Mouse (Mus musculus) kidney, postnatal 10 days (tissue): ENCODE measurements around the gene Stam.
A peak's percentile ranks its signal among the peaks of the same experiment; 100 is the strongest.

Experiments used
- DNase-seq: peaks from one replicate; pipeline ENCODE4 v3.0.0; 2021; ENCODE audit warnings: mixed read lengths

Stam gene

GRCm38 (mm10) chr2:14127629-14128028 is 53.7 kb downstream of the Stam start:
- DNase-seq, result no peak

- DNase-seq, result no peak
These were observed 56.9 kb downstream of the Stam start for GRCm38 (mm10) chr2:14130641-14131339.

GRCm38 (mm10) chr2:14132468-14133326 is 58.8 kb downstream of the Stam start:
- DNase-seq, result no peak

GRCm38 (mm10) chr2:14136906-14137305 is 63.0 kb downstream of the Stam start:
- DNase-seq, result peak; percentile 58

- no peak for DNase-seq
These were observed 65.7 kb downstream of the Stam start for GRCm38 (mm10) chr2:14139590-14139989.

- DNase-seq, result no peak
These were observed 66.1 kb downstream of the Stam start for GRCm38 (mm10) chr2:14140044-14140443.

GRCm38 (mm10) chr2:14145311-14145710 is 71.4 kb downstream of the Stam start:
- DNase-seq, result no peak

GRCm38 (mm10) chr2:14146913-14147312 is 73.0 kb downstream of the Stam start:
- DNase-seq, result no peak

GRCm38 (mm10) chr2:14150829-14151228 is 76.9 kb downstream of the Stam start:
- DNase-seq, result peak; percentile 20

GRCm38 (mm10) chr2:14151854-14152253 is 78.0 kb downstream of the Stam start:
- no peak for DNase-seq

- DNase-seq, result no peak
These were observed 85.1 kb downstream of the Stam start for GRCm38 (mm10) chr2:14159047-14159446.

- no peak for DNase-seq
These were observed 85.9 kb downstream of the Stam start for GRCm38 (mm10) chr2:14159756-14160155.

GRCm38 (mm10) chr2:14164459-14165030 is 90.6 kb downstream of the Stam start:
- no peak for DNase-seq

GRCm38 (mm10) chr2:14165066-14165465 is 91.2 kb downstream of the Stam start:
- DNase-seq, result no peak

GRCm38 (mm10) chr2:14165618-14166344 is 91.9 kb downstream of the Stam start:
- peak; percentile 16 for DNase-seq

- no peak for DNase-seq
These were observed 93.8 kb downstream of the Stam start for GRCm38 (mm10) chr2:14167721-14168120.

GRCm38 (mm10) chr2:14174334-14174733 is 100.4 kb downstream of the Stam start, which contains the start of gene Tmem236:
Tmem236 (plus strand) TSS chr2:14174523.
- no peak for DNase-seq

GRCm38 (mm10) chr2:14176460-14177193 is 102.7 kb downstream of the Stam start:
- DNase-seq, result no peak

- no peak for DNase-seq
These were observed 110.5 kb downstream of the Stam start for GRCm38 (mm10) chr2:14184375-14184774.

- DNase-seq, result no peak
These were observed 116.8 kb downstream of the Stam start for GRCm38 (mm10) chr2:14190684-14191083.

- no peak for DNase-seq
These were observed 117.7 kb downstream of the Stam start for GRCm38 (mm10) chr2:14191601-14192000.

- DNase-seq, result no peak
These were observed 118.1 kb downstream of the Stam start for GRCm38 (mm10) chr2:14192046-14192445.
